Mouse (Mus musculus): ENCODE measurements at regions not wholly inside any gene's neighbourhood (a gene's known extent, or its start where the extent isn't known, plus 50 kb on each side); places are given as distances from the start of the nearest gene placed in this dataset.
A peak's percentile ranks its signal among the peaks of the same experiment; 100 is the strongest.

- no peak for DNase-seq (ENCODE audit: low spot score)
Observed at GRCm38 (mm10) chr3:120123155-120123554, 338.9 kb upstream of the Ptbp2 start.

DNA sequence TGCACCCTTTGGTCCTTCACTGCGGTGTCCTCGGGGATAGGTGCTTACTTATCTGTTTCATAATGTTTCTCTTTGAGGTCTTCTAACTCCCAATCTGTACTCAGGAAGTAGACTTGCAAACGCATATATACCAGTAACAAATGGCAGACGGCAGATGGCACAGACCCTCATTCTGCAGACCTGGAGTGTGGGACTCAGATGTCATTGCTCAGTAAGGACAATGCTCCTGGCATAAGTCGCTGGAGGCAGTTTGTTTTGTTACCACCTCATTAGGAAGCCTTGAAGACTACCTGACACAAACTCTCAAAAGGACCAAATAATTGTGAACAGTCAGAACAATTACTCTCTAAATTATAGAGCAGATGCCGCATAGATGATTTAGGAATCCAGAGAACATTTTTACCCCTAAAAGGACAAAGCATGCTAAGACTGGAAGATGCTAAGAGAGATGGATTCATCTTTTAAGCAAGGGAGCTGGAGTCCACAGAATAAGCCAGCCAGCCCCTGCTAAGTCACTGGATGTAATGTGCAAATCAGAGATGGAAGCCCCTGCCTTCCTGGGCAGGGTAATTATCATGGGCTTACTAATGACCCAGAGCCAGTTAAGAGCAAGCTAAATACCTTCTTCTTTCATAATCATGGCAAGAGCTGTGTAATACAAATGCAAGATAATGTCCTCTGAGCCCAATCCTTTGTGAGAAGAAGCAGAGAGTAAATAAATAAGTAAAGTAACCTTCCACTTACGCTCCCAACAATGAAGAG, 299.1 kb upstream of the Ptbp2 start:
- no peak for DNase-seq (ENCODE audit: low spot score)

DNA sequence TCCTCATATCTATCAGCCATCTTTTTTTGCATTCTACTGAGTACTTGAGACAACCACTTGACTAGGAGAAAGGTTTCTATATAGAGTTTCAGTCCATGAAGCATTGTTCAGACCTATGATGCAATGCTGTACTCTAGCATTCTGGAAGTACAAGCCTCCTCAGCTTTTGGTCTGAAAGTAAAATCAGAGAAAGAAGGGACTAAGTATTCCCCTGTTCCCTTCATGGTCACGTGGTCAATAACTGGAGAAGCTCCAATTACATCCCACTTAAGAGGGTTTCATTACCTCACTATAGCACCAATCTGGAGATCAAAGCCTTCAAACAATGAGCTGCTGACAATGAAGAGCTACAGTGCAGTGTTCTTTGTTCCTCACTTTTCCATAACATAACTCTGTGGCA, 289.3 kb upstream of the Ptbp2 start:
- DNase-seq (ENCODE audit: low spot score) = no peak

- DNase-seq (ENCODE audit: low spot score) = no peak
Observed at GRCm38 (mm10) chr3:120065714-120066113, 281.4 kb upstream of the Ptbp2 start.

DNA sequence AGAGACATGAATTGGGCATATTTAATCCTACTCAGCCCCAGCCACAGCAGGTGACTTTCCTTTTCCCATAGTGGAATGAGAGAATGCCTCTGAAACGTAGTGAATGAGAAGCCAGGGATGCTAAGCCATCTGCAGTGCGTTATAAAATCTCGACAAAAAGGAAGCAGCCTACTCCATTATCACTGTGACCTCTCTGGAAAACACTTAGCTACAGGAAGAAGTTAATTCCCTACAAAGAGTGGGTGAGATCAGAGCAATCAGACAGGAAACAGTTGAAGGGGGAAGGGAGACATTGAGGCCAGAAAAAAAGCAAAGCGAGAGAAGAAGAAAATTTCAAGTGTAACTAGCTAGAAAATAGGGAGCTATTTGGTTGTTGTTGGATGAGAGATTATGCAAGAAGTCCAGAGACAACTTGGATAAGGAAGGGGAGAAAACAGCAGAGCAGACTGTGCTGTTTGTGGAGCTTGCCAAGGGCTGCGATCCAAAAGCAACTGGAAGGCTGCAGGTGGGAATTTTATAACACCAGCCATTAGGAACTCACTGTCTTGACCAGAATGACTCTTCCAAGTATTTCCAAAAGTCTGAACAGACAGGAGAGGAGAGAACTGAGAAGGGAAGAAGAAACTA, 280.7 kb upstream of the Ptbp2 start:
- peak; percentile 11 for DNase-seq (ENCODE audit: low spot score)

- no peak for DNase-seq (ENCODE audit: low spot score)
Observed at GRCm38 (mm10) chr3:120062264-120062663, 278.0 kb upstream of the Ptbp2 start.

GRCm38 (mm10) chr3:120059959-120060358, 275.7 kb upstream of the Ptbp2 start:
- DNase-seq (ENCODE audit: low spot score) = no peak

DNA sequence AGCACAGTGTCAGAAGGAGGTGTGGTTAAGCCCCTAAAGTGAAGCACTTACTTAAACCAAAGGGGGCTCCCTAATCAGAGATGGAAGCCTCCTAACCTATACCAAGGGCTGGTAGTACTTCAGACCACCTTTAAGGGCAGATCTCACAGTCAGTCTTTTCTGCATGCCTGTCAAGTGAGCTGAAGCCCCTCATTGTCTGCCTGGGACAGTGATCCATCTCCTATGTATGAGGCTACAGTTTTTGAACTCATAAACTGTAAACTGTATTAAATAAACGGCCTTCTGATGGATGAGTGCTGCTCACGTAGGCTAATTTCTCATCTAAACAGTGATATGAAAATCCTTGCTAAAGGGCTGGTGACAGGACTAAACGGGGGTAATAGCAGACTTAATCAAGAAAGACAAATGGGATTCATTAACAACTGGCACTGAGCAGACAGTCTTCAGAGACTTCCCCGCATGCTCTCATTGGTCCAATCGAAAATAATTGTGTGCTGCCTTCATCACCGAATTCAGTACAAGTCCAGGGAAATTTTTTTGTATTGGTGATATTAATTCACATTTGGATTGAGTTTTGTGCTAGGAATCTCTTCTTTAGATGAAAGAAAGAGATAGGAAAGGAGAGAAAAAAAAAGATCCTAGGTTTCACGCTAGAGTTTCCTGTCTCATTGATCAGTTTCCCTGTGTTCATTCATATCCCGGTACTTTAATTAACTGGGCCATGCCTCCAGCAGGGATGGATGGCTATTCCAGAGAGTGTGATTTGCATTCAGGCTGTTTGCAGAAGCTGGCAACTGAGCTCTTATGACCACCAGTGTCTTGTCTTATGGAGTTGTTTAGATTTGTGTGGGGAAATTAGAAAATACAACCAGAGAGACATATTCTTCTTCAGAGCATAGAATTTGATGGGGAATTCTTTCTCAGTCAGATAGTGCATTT, 271.2 kb upstream of the Ptbp2 start:
- DNase-seq (ENCODE audit: low spot score) = no peak

DNA sequence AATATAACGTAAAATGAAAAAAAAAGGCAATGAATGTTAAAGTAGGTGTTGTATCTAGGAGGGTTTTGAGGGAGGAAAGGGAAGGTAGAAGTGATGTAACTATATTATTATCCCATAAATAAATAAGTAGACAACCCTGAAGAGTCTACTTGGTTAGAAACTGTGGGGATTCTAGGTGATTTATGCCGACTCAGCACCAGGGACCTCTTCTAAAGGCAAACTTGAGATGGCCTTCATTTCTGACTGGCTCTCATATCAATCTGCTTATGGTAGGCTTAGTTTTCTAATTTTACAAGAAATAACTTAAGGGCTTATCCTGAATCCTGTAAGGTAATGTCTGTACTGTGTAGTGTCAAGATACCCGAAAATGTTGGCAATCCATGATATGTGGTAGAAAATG, 263.0 kb upstream of the Ptbp2 start:
- DNase-seq (ENCODE audit: low spot score) = no peak

GRCm38 (mm10) chr3:120037526-120037925, 253.3 kb upstream of the Ptbp2 start:
- no peak for DNase-seq (ENCODE audit: low spot score)

GRCm38 (mm10) chr3:120019826-120020683, 235.8 kb upstream of the Ptbp2 start:
- DNase-seq (ENCODE audit: low spot score) = no peak

GRCm38 (mm10) chr3:120015376-120015775, 231.1 kb upstream of the Ptbp2 start:
- no peak for DNase-seq (ENCODE audit: low spot score)

DNA sequence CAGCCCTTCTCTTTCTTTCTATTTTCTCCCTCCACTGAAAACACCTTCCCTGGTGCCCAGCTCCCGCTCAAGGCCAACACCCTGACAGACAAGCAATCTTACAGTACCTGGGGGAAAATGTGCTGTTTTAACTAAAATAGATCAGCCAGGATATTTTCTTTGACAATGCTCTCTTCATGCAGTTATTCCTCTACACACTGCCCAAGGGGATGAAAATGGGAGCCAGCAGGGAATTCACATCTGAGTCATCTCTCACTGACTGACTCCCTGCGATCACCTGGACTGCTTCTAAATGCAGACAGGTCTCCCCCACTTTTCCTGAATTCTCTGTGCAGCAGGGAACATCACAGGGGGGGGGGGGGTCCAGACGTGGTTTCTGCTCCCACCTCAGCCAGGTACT, 227.6 kb upstream of the Ptbp2 start:
- DNase-seq (ENCODE audit: low spot score) = no peak

DNA sequence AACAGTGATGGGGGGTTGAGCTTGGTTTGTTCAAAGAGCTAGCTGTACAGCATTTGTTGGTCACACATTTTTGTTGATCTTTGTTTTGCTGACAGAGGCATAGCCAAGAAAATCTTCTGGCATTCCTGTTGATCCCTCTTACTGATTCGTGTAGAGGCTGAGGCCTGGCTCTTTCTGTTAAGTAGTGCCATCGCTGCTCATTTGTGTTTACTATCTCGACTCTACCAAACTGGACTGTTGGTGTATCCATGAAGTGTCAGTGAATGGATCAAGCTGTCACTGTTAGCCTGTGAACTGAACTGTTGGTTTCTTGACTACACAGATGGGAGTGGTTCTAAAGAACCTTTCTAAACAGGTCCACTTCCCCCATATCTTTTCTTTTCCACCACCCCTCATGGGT, 223.8 kb upstream of the Ptbp2 start:
- no peak for DNase-seq (ENCODE audit: low spot score)

GRCm38 (mm10) chr3:120004588-120004987, 220.3 kb upstream of the Ptbp2 start:
- DNase-seq (ENCODE audit: low spot score) = no peak

- DNase-seq (ENCODE audit: low spot score) = no peak
Observed at GRCm38 (mm10) chr3:120000281-120000680, 216.0 kb upstream of the Ptbp2 start.

DNA sequence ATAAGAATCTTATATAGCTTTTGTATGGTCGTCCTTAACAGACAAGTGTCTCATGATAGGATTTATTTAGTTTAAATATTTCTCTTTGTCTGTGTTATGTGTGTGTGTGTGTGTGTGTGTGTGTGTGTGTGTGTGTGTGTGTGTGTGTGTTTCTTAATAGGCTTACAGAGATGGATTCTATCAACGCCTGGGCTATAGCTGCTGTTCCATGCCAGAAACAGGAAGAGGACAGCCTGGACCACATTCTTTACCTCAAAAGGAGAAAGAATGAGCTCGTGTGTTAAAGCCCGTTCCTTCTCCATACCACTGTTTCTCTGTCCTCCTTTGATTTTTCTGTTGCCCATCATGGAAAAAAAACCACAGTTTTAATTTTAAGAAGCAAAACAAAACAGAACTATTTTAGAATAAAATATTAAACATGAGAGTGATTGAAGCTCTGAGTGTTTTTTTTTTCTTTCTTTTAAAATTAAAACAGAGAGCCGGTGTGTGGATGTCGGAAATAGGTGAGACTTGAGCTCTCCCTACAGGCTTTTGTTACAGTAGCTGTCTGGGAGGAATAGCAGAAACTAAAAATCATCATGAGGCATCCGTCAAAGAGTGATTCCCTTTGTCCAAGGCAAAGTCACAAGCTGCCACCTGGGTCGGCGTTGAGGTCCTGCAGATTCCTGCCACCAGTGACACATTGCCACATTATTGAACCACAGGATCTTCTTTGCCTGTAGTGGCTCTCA, 212.2 kb upstream of the Ptbp2 start:
- DNase-seq (ENCODE audit: low spot score) = no peak

GRCm38 (mm10) chr3:119995781-119996180, 211.5 kb upstream of the Ptbp2 start:
- DNase-seq (ENCODE audit: low spot score) = no peak

DNA sequence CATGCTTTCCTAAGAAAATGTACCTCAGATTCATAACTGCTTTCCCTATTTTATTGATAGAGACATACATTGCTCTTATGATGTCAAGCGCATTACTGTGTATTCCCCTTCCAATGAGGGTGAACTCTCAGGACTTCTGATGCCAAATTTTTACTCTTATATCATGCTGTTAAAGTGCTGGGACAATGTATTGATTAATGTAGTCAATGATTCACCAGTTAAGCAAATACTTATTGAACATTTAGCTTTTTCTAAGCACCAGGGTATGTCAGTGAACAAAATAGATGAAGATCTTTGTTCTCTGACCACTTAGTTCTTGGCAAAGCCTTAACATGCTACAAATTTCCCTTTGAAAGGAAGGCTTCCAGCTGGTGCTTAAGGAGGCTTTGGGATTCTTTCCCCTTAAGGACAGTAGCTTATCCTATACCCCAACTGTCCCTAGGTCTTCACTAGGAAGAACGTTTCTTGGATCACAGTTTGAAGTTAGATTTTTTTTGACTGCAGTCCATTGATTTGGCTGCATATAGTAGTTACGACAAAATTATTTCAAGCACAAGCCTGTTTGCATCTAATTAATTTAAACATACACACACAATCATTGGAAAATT, 203.1 kb upstream of the Ptbp2 start:
- no peak for DNase-seq (ENCODE audit: low spot score)

DNA sequence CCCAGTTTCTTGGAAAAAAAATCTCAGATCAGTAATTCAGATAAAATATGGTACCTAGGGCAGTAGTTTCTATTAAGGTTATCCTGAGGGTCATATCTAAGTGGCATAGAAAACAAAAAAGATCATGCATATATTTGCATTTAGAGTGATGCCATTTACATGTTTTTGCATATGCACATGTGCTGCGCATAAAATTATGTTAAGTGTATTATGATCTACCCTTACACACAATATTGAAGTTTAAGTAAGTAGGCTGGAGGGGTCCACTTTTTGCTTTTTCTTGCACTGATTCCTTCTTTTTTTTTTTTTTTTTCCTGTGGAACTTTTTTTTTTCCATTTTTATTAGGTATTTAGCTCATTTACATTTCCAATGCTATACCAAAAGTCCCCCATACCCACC, 193.1 kb upstream of the Ptbp2 start:
- no peak for DNase-seq (ENCODE audit: low spot score)

- DNase-seq (ENCODE audit: low spot score) = no peak
Observed at GRCm38 (mm10) chr3:119976363-119976762, 192.1 kb upstream of the Ptbp2 start.

All from ovary, adult 18-20 months (tissue).